Mouse (Mus musculus) liver, adult 2 months (tissue): Measurements from ENCODE around the gene Gak.

Experiments used
- CTCF ChIP-seq: fragments of 200-500 bp; IDR thresholded peaks from 2 replicates; pipeline ENCODE4 v1.5.1; 2011; ENCODE audit warnings: low read depth, low read length, control low read depth
- POLR2A ChIP-seq: fragments of 200-500 bp; IDR thresholded peaks from 2 replicates; pipeline ENCODE4 v1.6.1; 2011; ENCODE audit warnings: low read length, control low read depth; ENCODE audit not compliant: insufficient read depth; ENCODE audit errors: extremely low read depth

DNA sequence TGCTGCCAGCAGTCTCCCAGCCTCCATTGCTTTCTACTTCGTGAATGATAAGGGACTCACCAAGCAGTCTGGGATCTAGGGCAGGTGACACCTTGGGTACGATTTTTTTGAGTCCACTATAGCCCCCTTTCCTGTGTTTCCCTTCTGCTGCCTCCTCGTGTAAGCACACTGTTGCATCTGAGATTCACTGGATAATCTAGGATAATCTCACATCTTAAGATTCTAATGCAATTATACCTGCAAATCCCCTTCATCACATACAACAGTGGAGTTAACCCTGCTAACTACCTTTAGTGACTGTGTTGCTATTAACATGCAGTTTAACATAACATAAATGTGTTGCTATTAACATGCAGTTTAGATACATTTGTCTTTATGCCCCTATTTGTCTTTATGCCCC, 35.5 kb upstream of the Gak start:
- no peak for TF ChIP-seq CTCF
- no peak for TF ChIP-seq POLR2A
